Mouse (Mus musculus): ENCODE results near the gene Rps6.

DNA sequence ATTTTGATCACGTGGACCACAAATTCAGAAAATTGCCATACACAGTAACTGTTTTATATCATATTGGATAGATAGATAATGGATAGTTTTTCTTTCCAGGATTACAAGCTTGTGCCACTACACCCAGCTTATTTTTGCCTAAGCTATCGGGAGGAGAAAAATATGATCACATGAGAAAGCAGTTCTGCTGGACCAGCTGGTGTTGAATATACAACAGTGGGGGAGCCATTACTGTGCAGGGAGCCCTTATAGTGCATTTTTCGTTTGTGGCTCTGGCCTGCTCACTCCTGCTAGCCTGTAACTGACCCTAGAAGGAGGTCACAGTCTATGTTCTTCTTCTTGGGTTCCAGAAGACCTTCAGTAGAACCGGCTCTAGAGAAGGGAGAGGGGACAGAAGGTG lies 15.9 kb upstream of the Rps6 start:
- TF ChIP-seq TAL1 (IDR thresholded peaks at IDR 0.05; ENCODE audit: low read length) (no peak), GATA1 (IDR thresholded peaks at IDR 0.05; ENCODE audit: low read length) (no peak)
